Mouse (Mus musculus): ENCODE data around the gene Nudt16l1.

DNA sequence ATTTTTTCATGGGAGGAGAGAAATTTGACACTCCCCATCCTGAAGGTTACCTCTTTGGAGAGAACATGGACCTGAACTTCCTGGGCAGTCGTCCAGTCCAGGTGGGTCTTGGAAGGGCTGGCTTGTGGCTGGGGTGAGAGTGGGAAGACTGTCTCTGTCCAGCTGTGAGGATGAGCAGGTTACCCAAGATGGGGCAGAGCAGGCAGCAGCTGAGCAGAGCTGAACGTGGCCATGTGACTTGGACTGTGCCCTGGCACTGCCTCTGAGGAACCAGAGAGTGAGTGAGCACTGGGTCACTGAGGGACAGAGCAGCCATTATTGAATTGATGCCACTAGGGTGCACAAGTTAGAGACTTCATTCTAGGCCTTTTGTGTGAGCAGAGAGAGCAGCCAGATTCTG lies 31.2 kb upstream of the Nudt16l1 start:
- TF ChIP-seq CTCF (IDR thresholded peaks at IDR 0.05; ENCODE audit: low read depth) = no peak
- no peak for TF ChIP-seq EP300 (IDR thresholded peaks at IDR 0.05; ENCODE audit: low read depth)

All from liver, embryonic 14.5 days (tissue).